Mouse (Mus musculus) limb, embryonic 14.5 days (tissue): ENCODE results near the gene Pilrb1. TPM values are rescaled to one million over a fixed set of nuclear protein-coding genes. Genes with fewer than 3 reads are reported as not detected.
"Not testable (repeated sequence)": the region's sequence is repeated elsewhere in the genome, so short reads cannot be mapped to it uniquely, and the experiment has no call there.

Experiments
- ATAC-seq: fragments of 200-750 bp; cut with Nextera tagmentation; 2 replicates; pipeline ENCODE4 v1.8.0; 2017; ENCODE audit warnings: low read depth, moderate number of reproducible peaks, moderate TSS enrichment; ENCODE audit not compliant: low FRiP score
- DNase-seq: peaks from one replicate; pipeline ENCODE4 v3.0.0-alpha.2; 2015; ENCODE audit warnings: low spot score
- H3K27ac ChIP-seq: fragments of 300-500 bp; sonication (generic); replicated peaks from 2 replicates; pipeline ENCODE4 v1.5.1; 2014; ENCODE audit warnings: low read depth, mild to moderate bottlenecking, low read length, moderate library complexity, mixed read lengths
- H3K27me3 ChIP-seq: fragments of 300-500 bp; sonication (generic); 2 replicates; pipeline ENCODE4 v1.6.1; 2014; ENCODE audit warnings: low read length, mixed read lengths; ENCODE audit not compliant: control insufficient read depth, insufficient read depth
- H3K36me3 ChIP-seq: fragments of 300-500 bp; sonication (generic); 2 replicates; pipeline ENCODE4 v1.6.1; 2014; ENCODE audit warnings: mild to moderate bottlenecking, low read length, moderate library complexity, mixed read lengths; ENCODE audit not compliant: control insufficient read depth, insufficient read depth
- H3K4me1 ChIP-seq: fragments of 300-500 bp; sonication (generic); 2 replicates; pipeline ENCODE4 v1.6.1; 2014; ENCODE audit warnings: antibody characterized with exemption, low read length, mixed read lengths; ENCODE audit not compliant: control insufficient read depth, insufficient read depth
- H3K4me2 ChIP-seq: fragments of 300-500 bp; sonication (generic); replicated peaks from 2 replicates; pipeline ENCODE4 v1.6.1; 2014; ENCODE audit warnings: low read depth, mild to moderate bottlenecking, low read length, moderate library complexity; ENCODE audit not compliant: severe bottlenecking
- H3K4me3 ChIP-seq: fragments of 300-500 bp; sonication (generic); replicated peaks from 2 replicates; pipeline ENCODE4 v1.5.1; 2014; ENCODE audit warnings: low read length
- H3K9ac ChIP-seq: fragments of 300-500 bp; sonication (generic); 2 replicates; pipeline ENCODE4 v1.6.1; 2014; ENCODE audit warnings: mild to moderate bottlenecking, low read depth, low read length, moderate library complexity; ENCODE audit not compliant: severe bottlenecking
- H3K9me3 ChIP-seq: fragments of 300-500 bp; sonication (generic); 2 replicates; pipeline ENCODE4 v1.6.1; 2016; ENCODE audit warnings: low read length; ENCODE audit not compliant: control insufficient read depth
- POLR2A ChIP-seq: fragments of 200-500 bp; IDR thresholded peaks from 2 replicates; pipeline ENCODE4 v1.8.0; 2012; ENCODE audit warnings: inconsistent platforms, mild to moderate bottlenecking, moderate library complexity, borderline replicate concordance; ENCODE audit not compliant: insufficient read depth, insufficient read length; ENCODE audit errors: extremely low read depth
- WGBS: fragments of 180-500 bp; shearing (Covaris S2); extraction: QIAGEN DNeasy Blood & Tissue Kit; methylation state at CpG from one replicate; pipeline ENCODE4 v1.1.7; 2014; 5-methylcytosine and 5-hydroxymethylcytosine counted together
- polyA plus RNA-seq, 2 experiments: library from polyadenylated mRNA; depleted of rRNA in 1 of 2; stranded (reverse) in 1 of 2; unstranded in 1 of 2; fragments of >200 nt; fragmentation: Nextera tagmentation in 1 of 2; extraction: Ambion mirVana in 1 of 2; gene quantifications; 2 replicates each; pipeline versions ENCODE4 v1.2.1 to v1.2.3; 2012 to 2014

Pilrb1 gene
- polyA plus RNA-seq, 2 experiments = 0.08 to 0.83 TPM

- not testable (repeated sequence) for H3K4me1 ChIP-seq, DNase-seq, H3K27ac ChIP-seq, H3K9ac ChIP-seq, H3K4me3 ChIP-seq, H3K27me3 ChIP-seq, H3K9me3 ChIP-seq, H3K36me3 ChIP-seq, ATAC-seq, H3K4me2 ChIP-seq
- WGBS = 69% methylated on average over 4 of the region's 5 CpGs
Measured at GRCm38 (mm10) chr5:137856870-137857269, 1.0 kb downstream of the Pilrb1 start.

GRCm38 (mm10) chr5:137854907-137855306 is 3.0 kb downstream of the Pilrb1 start:
- H3K4me1 ChIP-seq, H3K27me3 ChIP-seq, DNase-seq, H3K36me3 ChIP-seq, H3K9ac ChIP-seq, ATAC-seq, H3K9me3 ChIP-seq, H3K27ac ChIP-seq, H3K4me3 ChIP-seq, H3K4me2 ChIP-seq: not testable (repeated sequence)
- WGBS = 71% methylated on average over 3 of the region's 3 CpGs

GRCm38 (mm10) chr5:137850313-137850712 is 7.6 kb downstream of the Pilrb1 start:
- H3K27me3 ChIP-seq, H3K27ac ChIP-seq, H3K4me3 ChIP-seq, H3K36me3 ChIP-seq, H3K4me1 ChIP-seq, DNase-seq, ATAC-seq, H3K4me2 ChIP-seq, H3K9me3 ChIP-seq, H3K9ac ChIP-seq: not testable (repeated sequence)
- WGBS = 79% methylated on average over 1 of the region's 1 CpGs

GRCm38 (mm10) chr5:137837110-137837509 is 20.8 kb downstream of the Pilrb1 start:
- H3K4me3 ChIP-seq, H3K36me3 ChIP-seq, H3K9ac ChIP-seq, ATAC-seq, H3K9me3 ChIP-seq, H3K4me2 ChIP-seq, H3K27ac ChIP-seq, H3K27me3 ChIP-seq, DNase-seq, H3K4me1 ChIP-seq: not testable (repeated sequence)

- Histone ChIP-seq H3K9me3 (no peaks in the 10 kb centered on the region), H3K4me2 (no peak overlapping the region), H3K4me3 (no peak overlapping the region), H3K9ac (no peak overlapping the region), H3K4me1 (no peaks in the 10 kb centered on the region), H3K27ac (no peak overlapping the region), H3K27me3 (no peaks in the 10 kb centered on the region), H3K36me3 (no peaks in the 10 kb centered on the region)
- no peak for TF ChIP-seq POLR2A
- ATAC-seq (no peak), DNase-seq (no peak)
Measured at GRCm38 (mm10) chr5:137836611-137837010, 21.3 kb downstream of the Pilrb1 start.

- not testable (repeated sequence) for H3K27ac ChIP-seq, H3K9ac ChIP-seq, H3K36me3 ChIP-seq, DNase-seq, H3K4me1 ChIP-seq, H3K27me3 ChIP-seq, H3K4me2 ChIP-seq, ATAC-seq, H3K9me3 ChIP-seq, H3K4me3 ChIP-seq
- 50% methylated on average over 1 of the region's 2 CpGs for WGBS
Measured at GRCm38 (mm10) chr5:137835966-137836520, 21.9 kb downstream of the Pilrb1 start, which contains the start of gene Pilra. Pilra (minus strand) TSS chr5:137836281.
